Mouse (Mus musculus) midbrain, embryonic 12.5 days (tissue): ENCODE data around the gene Itgae. TPM values are rescaled to one million over a fixed set of nuclear protein-coding genes. Genes with fewer than 3 reads are reported as not detected.

Experiments used
- ATAC-seq: fragments of 200-750 bp; cut with Nextera tagmentation; 2 replicates; pipeline ENCODE4 v1.8.0; 2017; ENCODE audit warnings: low read depth, moderate TSS enrichment, moderate library complexity; ENCODE audit not compliant: low FRiP score
- H3K27ac ChIP-seq: fragments of 300-500 bp; sonication (generic); replicated peaks from 2 replicates; pipeline ENCODE4 v1.5.1; 2016; ENCODE audit warnings: mild to moderate bottlenecking
- H3K27me3 ChIP-seq: fragments of 300-500 bp; sonication (generic); 2 replicates; pipeline ENCODE4 v1.6.1; 2016; ENCODE audit warnings: mild to moderate bottlenecking
- H3K36me3 ChIP-seq: fragments of 300-500 bp; sonication (generic); 2 replicates; pipeline ENCODE4 v1.6.1; 2016
- H3K4me1 ChIP-seq: fragments of 300-500 bp; sonication (generic); 2 replicates; pipeline ENCODE4 v1.6.1; 2016
- H3K4me2 ChIP-seq: fragments of 300-500 bp; sonication (generic); replicated peaks from 2 replicates; pipeline ENCODE4 v1.6.1; 2016; ENCODE audit warnings: mild to moderate bottlenecking, moderate library complexity
- H3K4me3 ChIP-seq: fragments of 300-500 bp; sonication (generic); 2 replicates; pipeline ENCODE4 v1.5.1; 2016; ENCODE audit warnings: mild to moderate bottlenecking
- H3K9ac ChIP-seq: fragments of 300-500 bp; sonication (generic); replicated peaks from 2 replicates; pipeline ENCODE4 v1.6.1; 2016; ENCODE audit warnings: mild to moderate bottlenecking, moderate library complexity
- H3K9me3 ChIP-seq: fragments of 300-500 bp; sonication (generic); 2 replicates; pipeline ENCODE4 v1.6.1; 2016; ENCODE audit warnings: mild to moderate bottlenecking
- WGBS: fragments of 180-500 bp; shearing (Covaris S2); methylation state at CpG from one replicate; pipeline ENCODE4 v1.1.7; 2016; 5-methylcytosine and 5-hydroxymethylcytosine counted together
- polyA plus RNA-seq: library from polyadenylated mRNA; unstranded; fragments of >200 nt; fragmentation: Nextera tagmentation; extraction: Ambion mirVana; gene quantifications from 2 replicates; pipeline ENCODE4 v1.2.1, GENCODE M21; 2016

Itgae gene
- polyA plus RNA-seq, 1 experiment from 2014 or later: 0.42 TPM

GRCm38 (mm10) chr11:73161616-73162015, 71.2 kb downstream of the Itgae start:
- H3K9me3 ChIP-seq: no peaks in the 10 kb centered on the region
- no peak for ATAC-seq
- H3K9ac ChIP-seq: no peak overlapping the region
- no peak overlapping the region for H3K27ac ChIP-seq
- H3K4me3 ChIP-seq: no peak overlapping the region
- 94% methylated on average over 4 of the region's 4 CpGs for WGBS
- no peak overlapping the region for H3K4me2 ChIP-seq
- H3K27me3 ChIP-seq: peaks cover 35% of the 10 kb centered on the region
- peaks cover 9% of the 10 kb centered on the region for H3K4me1 ChIP-seq
- H3K36me3 ChIP-seq: no peaks in the 10 kb centered on the region

- H3K4me1 ChIP-seq: peaks cover 9% of the 10 kb centered on the region
- ATAC-seq: no peak
These were observed 71.9 kb downstream of the Itgae start for GRCm38 (mm10) chr11:73162284-73162683.

GRCm38 (mm10) chr11:73168071-73168470, 77.7 kb downstream of the Itgae start:
- H3K4me2 ChIP-seq: no peak overlapping the region
- peaks cover 18% of the 10 kb centered on the region for H3K36me3 ChIP-seq
- 80% methylated on average over 8 of the region's 8 CpGs for WGBS
- no peaks in the 10 kb centered on the region for H3K9me3 ChIP-seq
- H3K9ac ChIP-seq: no peak overlapping the region
- no peaks in the 10 kb centered on the region for H3K4me1 ChIP-seq
- no peak overlapping the region for H3K27ac ChIP-seq
- no peak overlapping the region for H3K4me3 ChIP-seq
- H3K27me3 ChIP-seq: no peaks in the 10 kb centered on the region
- ATAC-seq: no peak

More at GRCm38 (mm10) chr11:73162284-73162683, 71.9 kb downstream of the Itgae start:
- Histone ChIP-seq H3K4me2 (no peak overlapping the region), H3K36me3 (no peaks in the 10 kb centered on the region), H3K27ac (no peak overlapping the region), H3K4me3 (no peak overlapping the region), H3K9ac (no peak overlapping the region), H3K27me3 (peaks cover 35% of the 10 kb centered on the region), H3K9me3 (no peaks in the 10 kb centered on the region)
- WGBS: 91% methylated on average over 5 of the region's 5 CpGs

- no peak overlapping the region for H3K9ac ChIP-seq
- ATAC-seq: no peak
- no peak overlapping the region for H3K27ac ChIP-seq
- 78% methylated on average over 6 of the region's 6 CpGs for WGBS
- H3K4me3 ChIP-seq: no peak overlapping the region
- no peaks in the 10 kb centered on the region for H3K4me1 ChIP-seq
- H3K4me2 ChIP-seq: no peak overlapping the region
- peaks cover 22% of the 10 kb centered on the region for H3K36me3 ChIP-seq
- H3K27me3 ChIP-seq: no peaks in the 10 kb centered on the region
- no peaks in the 10 kb centered on the region for H3K9me3 ChIP-seq
These were observed 78.2 kb downstream of the Itgae start for GRCm38 (mm10) chr11:73168576-73168975.

- peak; percentile 62; the same call in 1 of the 2 replicates for ATAC-seq
- H3K9ac ChIP-seq: no peak overlapping the region
- 40% methylated on average over 4 of the region's 4 CpGs for WGBS
- H3K4me3 ChIP-seq: no peak overlapping the region
- no peaks in the 10 kb centered on the region for H3K4me1 ChIP-seq
- H3K27me3 ChIP-seq: no peaks in the 10 kb centered on the region
- peaks cover 26% of the 10 kb centered on the region for H3K36me3 ChIP-seq
- no peak overlapping the region for H3K27ac ChIP-seq
- H3K9me3 ChIP-seq: no peaks in the 10 kb centered on the region
- no peak overlapping the region for H3K4me2 ChIP-seq
These were observed 78.8 kb downstream of the Itgae start for GRCm38 (mm10) chr11:73169231-73169630.

- WGBS: 75% methylated on average over 5 of the region's 5 CpGs
- ATAC-seq: no peak
- Histone ChIP-seq H3K4me2 (no peak overlapping the region), H3K36me3 (peaks cover 30% of the 10 kb centered on the region), H3K27me3 (no peaks in the 10 kb centered on the region), H3K4me3 (no peak overlapping the region), H3K9ac (no peak overlapping the region), H3K9me3 (no peaks in the 10 kb centered on the region), H3K27ac (no peak overlapping the region), H3K4me1 (peaks cover 14% of the 10 kb centered on the region)
These were observed 81.8 kb downstream of the Itgae start for GRCm38 (mm10) chr11:73172186-73172585.

GRCm38 (mm10) chr11:73175612-73176011, 85.2 kb downstream of the Itgae start:
- H3K27ac ChIP-seq: no peak overlapping the region
- 52% methylated on average over 8 of the region's 8 CpGs for WGBS

GRCm38 (mm10) chr11:73176186-73176585, 85.8 kb downstream of the Itgae start:
- no peak for ATAC-seq
- Histone ChIP-seq H3K9me3 (no peaks in the 10 kb centered on the region), H3K4me1 (peaks cover 32% of the 10 kb centered on the region), H3K9ac (peak overlapping the region; percentile 84), H3K4me2 (peak overlapping the region; percentile 70), H3K4me3 (peak overlapping the region; percentile 93), H3K27me3 (no peaks in the 10 kb centered on the region), H3K27ac (peak overlapping the region; percentile 82), H3K36me3 (peaks cover 34% of the 10 kb centered on the region)
- under 1% methylated on average over 15 of the region's 15 CpGs for WGBS

More at GRCm38 (mm10) chr11:73175612-73176011, 85.2 kb downstream of the Itgae start:
- H3K27me3 ChIP-seq: no peaks in the 10 kb centered on the region
- peaks cover 32% of the 10 kb centered on the region for H3K4me1 ChIP-seq
- peaks cover 33% of the 10 kb centered on the region for H3K36me3 ChIP-seq
- peak overlapping the region; percentile 70 for H3K4me2 ChIP-seq
- ATAC-seq: no peak
- no peaks in the 10 kb centered on the region for H3K9me3 ChIP-seq
- H3K9ac ChIP-seq: peak overlapping the region; percentile 84
- H3K4me3 ChIP-seq: peak overlapping the region; percentile 93

GRCm38 (mm10) chr11:73176608-73177508, 86.5 kb downstream of the Itgae start, which contains the start of the genes Emc6 and Tax1bp3:
Gene Emc6, minus strand, starts transcription at chr11:73177037.
Gene Tax1bp3, plus strand, starts transcription at chr11:73177083.
- Histone ChIP-seq H3K4me3 (peak within 1 kb of the TSS; percentile 93), H3K36me3 (peaks cover 27% of the 10 kb centered on the region), H3K27ac (peak within 1 kb of the TSS; percentile 86), H3K27me3 (no peaks in the 10 kb centered on the region), H3K4me1 (peaks cover 32% of the 10 kb centered on the region), H3K9ac (peak within 1 kb of the TSS; percentile 84), H3K4me2 (peak within 1 kb of the TSS; percentile 70), H3K9me3 (no peaks in the 10 kb centered on the region)
- ATAC-seq: peak; percentile 98
- under 1% methylated on average over 81 of the region's 81 CpGs for WGBS

- ATAC-seq: no peak; the same call in 1 of the 2 replicates
- H3K9me3 ChIP-seq: no peaks in the 10 kb centered on the region
- under 1% methylated on average over 28 of the region's 28 CpGs for WGBS
- H3K4me1 ChIP-seq: peaks cover 32% of the 10 kb centered on the region
- peak overlapping the region; percentile 82 for H3K9ac ChIP-seq
- H3K27me3 ChIP-seq: no peaks in the 10 kb centered on the region
- H3K4me2 ChIP-seq: peak overlapping the region; percentile 69
- peak overlapping the region; percentile 93 for H3K4me3 ChIP-seq
- H3K36me3 ChIP-seq: peaks cover 21% of the 10 kb centered on the region; the same call in 1 of the 2 replicates
- H3K27ac ChIP-seq: peak overlapping the region; percentile 86
These were observed 87.1 kb downstream of the Itgae start for GRCm38 (mm10) chr11:73177509-73177875.

GRCm38 (mm10) chr11:73177895-73178294, 87.5 kb downstream of the Itgae start:
- WGBS: 0% methylated on average over 2 of the region's 2 CpGs
- Histone ChIP-seq H3K9ac (peak overlapping the region; percentile 82), H3K27ac (peak overlapping the region; percentile 86), H3K4me3 (peak overlapping the region; percentile 93), H3K9me3 (no peaks in the 10 kb centered on the region), H3K36me3 (0 out of 2 replicates have a peak, but pooled peaks cover 17% of the 10 kb centered on the region), H3K4me1 (peaks cover 32% of the 10 kb centered on the region), H3K4me2 (peak overlapping the region; percentile 69), H3K27me3 (no peaks in the 10 kb centered on the region)
- ATAC-seq: no peak

GRCm38 (mm10) chr11:73185872-73186615, 95.7 kb downstream of the Itgae start:
- Histone ChIP-seq H3K4me2 (no peak overlapping the region), H3K36me3 (peaks cover 70% of the 10 kb centered on the region), H3K4me3 (no peak overlapping the region), H3K9ac (no peak overlapping the region), H3K27ac (no peak overlapping the region), H3K9me3 (no peaks in the 10 kb centered on the region), H3K27me3 (no peaks in the 10 kb centered on the region), H3K4me1 (no peaks in the 10 kb centered on the region)
- no peak for ATAC-seq
- WGBS: 91% methylated on average over 10 of the region's 10 CpGs
